Mouse (Mus musculus) limb, embryonic 14.5 days (tissue): ENCODE results near the gene Mrtfb. TPM values are rescaled to one million over a fixed set of nuclear protein-coding genes. Genes with fewer than 3 reads are reported as not detected.
A peak's percentile ranks its signal among the peaks of the same experiment; 100 is the strongest.

ENCODE experiments used
- ATAC-seq: fragments of 200-750 bp; cut with Nextera tagmentation; 2 replicates; pipeline ENCODE4 v1.8.0; 2017; ENCODE audit warnings: low read depth, moderate number of reproducible peaks, moderate TSS enrichment; ENCODE audit not compliant: low FRiP score
- DNase-seq: peaks from one replicate; pipeline ENCODE4 v3.0.0-alpha.2; 2015; ENCODE audit warnings: low spot score
- H3K27ac ChIP-seq: fragments of 300-500 bp; sonication (generic); replicated peaks from 2 replicates; pipeline ENCODE4 v1.5.1; 2014; ENCODE audit warnings: low read depth, mild to moderate bottlenecking, low read length, moderate library complexity, mixed read lengths
- H3K27me3 ChIP-seq: fragments of 300-500 bp; sonication (generic); 2 replicates; pipeline ENCODE4 v1.6.1; 2014; ENCODE audit warnings: low read length, mixed read lengths; ENCODE audit not compliant: control insufficient read depth, insufficient read depth
- H3K36me3 ChIP-seq: fragments of 300-500 bp; sonication (generic); 2 replicates; pipeline ENCODE4 v1.6.1; 2014; ENCODE audit warnings: mild to moderate bottlenecking, low read length, moderate library complexity, mixed read lengths; ENCODE audit not compliant: control insufficient read depth, insufficient read depth
- H3K4me1 ChIP-seq: fragments of 300-500 bp; sonication (generic); 2 replicates; pipeline ENCODE4 v1.6.1; 2014; ENCODE audit warnings: antibody characterized with exemption, low read length, mixed read lengths; ENCODE audit not compliant: control insufficient read depth, insufficient read depth
- H3K4me2 ChIP-seq: fragments of 300-500 bp; sonication (generic); replicated peaks from 2 replicates; pipeline ENCODE4 v1.6.1; 2014; ENCODE audit warnings: low read depth, mild to moderate bottlenecking, low read length, moderate library complexity; ENCODE audit not compliant: severe bottlenecking
- H3K4me3 ChIP-seq: fragments of 300-500 bp; sonication (generic); replicated peaks from 2 replicates; pipeline ENCODE4 v1.5.1; 2014; ENCODE audit warnings: low read length
- H3K9ac ChIP-seq: fragments of 300-500 bp; sonication (generic); 2 replicates; pipeline ENCODE4 v1.6.1; 2014; ENCODE audit warnings: mild to moderate bottlenecking, low read depth, low read length, moderate library complexity; ENCODE audit not compliant: severe bottlenecking
- H3K9me3 ChIP-seq: fragments of 300-500 bp; sonication (generic); 2 replicates; pipeline ENCODE4 v1.6.1; 2016; ENCODE audit warnings: low read length; ENCODE audit not compliant: control insufficient read depth
- POLR2A ChIP-seq: fragments of 200-500 bp; IDR thresholded peaks from 2 replicates; pipeline ENCODE4 v1.8.0; 2012; ENCODE audit warnings: inconsistent platforms, mild to moderate bottlenecking, moderate library complexity, borderline replicate concordance; ENCODE audit not compliant: insufficient read depth, insufficient read length; ENCODE audit errors: extremely low read depth
- WGBS: fragments of 180-500 bp; shearing (Covaris S2); extraction: QIAGEN DNeasy Blood & Tissue Kit; methylation state at CpG from one replicate; pipeline ENCODE4 v1.1.7; 2014; 5-methylcytosine and 5-hydroxymethylcytosine counted together
- polyA plus RNA-seq, 2 experiments: library from polyadenylated mRNA; depleted of rRNA in 1 of 2; stranded (reverse) in 1 of 2; unstranded in 1 of 2; fragments of >200 nt; fragmentation: Nextera tagmentation in 1 of 2; extraction: Ambion mirVana in 1 of 2; gene quantifications; 2 replicates each; pipeline versions ENCODE4 v1.2.1 to v1.2.3; 2012 to 2014

Mrtfb gene
- polyA plus RNA-seq, 2 experiments, result 11.8 to 26.0 TPM

- Histone ChIP-seq H3K4me1 (0 out of 2 replicates have a peak, but pooled peaks cover 7% of the 10 kb centered on the region), H3K9me3 (no peaks in the 10 kb centered on the region), H3K9ac (no peak overlapping the region), H3K27me3 (peaks cover 7% of the 10 kb centered on the region; the same call in 1 of the 2 replicates), H3K4me2 (no peak overlapping the region), H3K36me3 (no peaks in the 10 kb centered on the region), H3K27ac (no peak overlapping the region), H3K4me3 (no peak overlapping the region)
- WGBS, result 82% methylated on average over 7 of the region's 7 CpGs
- TF ChIP-seq POLR2A, result no peak
- ATAC-seq (no peak), DNase-seq (no peak)
These were observed 196.4 kb downstream of the Mrtfb start for GRCm38 (mm10) chr16:13452661-13453060.

DNA sequence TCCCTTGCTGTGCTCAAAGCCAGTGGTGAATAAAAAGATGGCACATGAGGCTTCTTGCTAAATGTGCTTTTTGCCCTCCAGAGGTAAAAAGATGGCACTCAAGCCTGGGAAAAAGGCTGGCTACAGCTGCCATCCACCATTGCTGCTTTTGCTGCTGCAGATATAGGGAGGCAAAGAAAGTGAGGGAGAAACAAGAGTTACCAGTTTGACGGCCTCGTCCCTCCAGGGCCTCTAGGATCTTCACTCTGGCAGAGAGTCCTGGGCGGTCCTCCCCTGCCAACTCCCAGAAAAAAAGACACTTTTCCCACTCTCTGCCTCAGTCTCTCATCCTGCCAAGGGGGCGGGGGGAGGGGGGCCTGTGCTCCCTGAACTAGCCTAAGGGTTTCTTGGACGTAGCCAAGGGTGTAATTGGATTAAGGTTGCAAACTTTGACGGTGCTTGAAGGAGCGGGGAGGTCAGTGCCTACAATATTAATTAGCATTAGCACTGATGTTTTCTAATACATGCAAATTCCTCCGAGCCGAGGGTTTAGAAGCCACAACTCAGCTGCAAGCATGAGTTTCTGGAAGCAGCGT, 197.8 kb downstream of the Mrtfb start:
- DNase-seq (peak; percentile 42), ATAC-seq (no peak)
- 41% methylated on average over 10 of the region's 10 CpGs for WGBS
- Histone ChIP-seq H3K4me2 (no peak overlapping the region), H3K27ac (no peak overlapping the region), H3K36me3 (no peaks in the 10 kb centered on the region), H3K4me1 (0 out of 2 replicates have a peak, but pooled peaks cover 3% of the 10 kb centered on the region), H3K9ac (no peak overlapping the region), H3K27me3 (no peaks in the 10 kb centered on the region; the same call in 1 of the 2 replicates), H3K4me3 (no peak overlapping the region), H3K9me3 (no peaks in the 10 kb centered on the region)
- no peak for TF ChIP-seq POLR2A

DNA sequence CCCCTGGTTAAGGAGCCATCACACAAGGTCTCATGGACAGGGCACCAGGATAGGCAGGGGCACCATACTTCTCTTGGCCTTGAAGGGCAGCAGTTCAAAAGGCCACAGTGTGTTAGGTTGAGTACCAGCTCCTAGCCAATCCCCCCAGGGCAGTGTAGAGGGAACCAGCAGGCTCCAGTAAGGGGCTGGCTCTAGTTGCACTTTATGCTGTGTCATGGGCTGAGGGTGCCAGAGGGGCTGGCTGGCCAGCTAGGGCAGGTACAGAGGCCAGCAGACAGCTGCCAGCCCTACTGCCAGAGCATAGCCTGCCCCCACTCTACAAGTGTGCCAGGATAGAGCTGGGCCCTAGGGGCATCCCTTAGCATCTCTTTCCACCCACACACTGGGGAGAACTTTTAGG, 199.3 kb downstream of the Mrtfb start:
- Histone ChIP-seq H3K4me1 (peaks cover 4% of the 10 kb centered on the region; the same call in 1 of the 2 replicates), H3K4me3 (no peak overlapping the region), H3K9me3 (no peaks in the 10 kb centered on the region), H3K4me2 (no peak overlapping the region), H3K27ac (no peak overlapping the region), H3K9ac (no peak overlapping the region), H3K27me3 (no peaks in the 10 kb centered on the region), H3K36me3 (no peaks in the 10 kb centered on the region)
- no peak for DNase-seq
- no peak for TF ChIP-seq POLR2A
- no peak for ATAC-seq

GRCm38 (mm10) chr16:13458556-13458955, 202.3 kb downstream of the Mrtfb start:
- no peak for ATAC-seq
- no peak for DNase-seq
- Histone ChIP-seq H3K27ac (no peak overlapping the region), H3K9ac (no peak overlapping the region), H3K36me3 (no peaks in the 10 kb centered on the region), H3K9me3 (no peaks in the 10 kb centered on the region), H3K27me3 (no peaks in the 10 kb centered on the region), H3K4me2 (no peak overlapping the region), H3K4me3 (no peak overlapping the region), H3K4me1 (peaks cover 14% of the 10 kb centered on the region)
- TF ChIP-seq POLR2A, result no peak

DNA sequence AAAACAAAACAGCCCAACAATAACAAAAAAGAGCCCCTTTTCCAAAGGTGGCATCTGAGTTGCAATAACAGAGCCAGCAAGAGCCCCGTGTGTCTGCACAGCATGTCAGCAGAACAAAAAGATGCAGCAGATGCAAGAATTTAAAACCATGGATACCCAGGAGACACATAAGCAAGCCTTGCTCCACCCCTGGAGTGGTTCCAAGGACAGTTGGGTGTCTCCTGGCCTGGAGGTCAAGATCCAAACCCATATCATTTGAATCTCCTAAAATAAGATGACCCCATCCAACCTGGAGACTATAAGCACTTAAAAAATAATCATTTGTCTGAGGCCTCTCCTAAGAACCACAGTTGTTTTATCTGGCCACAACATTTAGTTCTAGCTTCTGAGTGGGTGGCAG, 203.8 kb downstream of the Mrtfb start:
- H3K36me3 ChIP-seq, result no peaks in the 10 kb centered on the region
- WGBS, result 71% methylated on average over 1 of the region's 1 CpGs
- no peak for ATAC-seq
- H3K9ac ChIP-seq, result no peak overlapping the region
- no peak for TF ChIP-seq POLR2A
- no peak for DNase-seq
- H3K27ac ChIP-seq, result no peak overlapping the region
- H3K9me3 ChIP-seq, result no peaks in the 10 kb centered on the region
- no peaks in the 10 kb centered on the region for H3K27me3 ChIP-seq
- H3K4me2 ChIP-seq, result no peak overlapping the region
- H3K4me1 ChIP-seq, result peaks cover 14% of the 10 kb centered on the region
- H3K4me3 ChIP-seq, result no peak overlapping the region
